Mouse (Mus musculus): ENCODE data around the gene Slc39a8. TPM values are rescaled to one million over a fixed set of nuclear protein-coding genes. Genes with fewer than 3 reads are reported as not detected.

The Slc39a8 gene
- polyA plus RNA-seq, 1 experiment from 2014 or later, result 5.1 TPM

DNA sequence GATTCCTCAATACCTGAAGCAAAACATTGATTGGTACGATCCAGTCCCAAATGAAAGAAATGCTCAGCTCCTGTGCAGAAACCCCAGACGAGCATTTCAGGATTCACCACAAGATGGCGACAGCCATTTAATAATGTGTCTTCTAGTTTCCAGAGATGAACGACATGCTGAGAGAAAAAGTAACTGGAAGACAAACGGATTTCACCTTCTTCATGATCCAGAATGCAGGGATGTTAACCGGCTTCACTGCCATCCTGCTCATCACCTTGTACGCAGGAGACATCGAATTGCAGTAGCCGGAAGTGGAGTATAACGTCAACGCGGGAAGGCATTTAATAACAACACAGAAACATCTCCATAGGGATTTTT, 61.6 kb downstream of the Slc39a8 start:
- no peaks in the 10 kb centered on the region for H3K9me3 ChIP-seq
- H3K4me3 ChIP-seq, result no peak overlapping the region
- H3K36me3 ChIP-seq, result no peaks in the 10 kb centered on the region
- no peaks in the 10 kb centered on the region for H3K4me1 ChIP-seq
- no peaks in the 10 kb centered on the region for H3K27me3 ChIP-seq
- WGBS, result 40% methylated on average over 12 of the region's 12 CpGs
- H3K9ac ChIP-seq, result no peak overlapping the region
- no peak overlapping the region for H3K4me2 ChIP-seq (replicated peaks)
- peak; percentile 72; the same call in 1 of the 2 replicates for ATAC-seq (ENCODE audit: low FRiP score, low read depth)
- no peak overlapping the region for H3K27ac ChIP-seq

DNA sequence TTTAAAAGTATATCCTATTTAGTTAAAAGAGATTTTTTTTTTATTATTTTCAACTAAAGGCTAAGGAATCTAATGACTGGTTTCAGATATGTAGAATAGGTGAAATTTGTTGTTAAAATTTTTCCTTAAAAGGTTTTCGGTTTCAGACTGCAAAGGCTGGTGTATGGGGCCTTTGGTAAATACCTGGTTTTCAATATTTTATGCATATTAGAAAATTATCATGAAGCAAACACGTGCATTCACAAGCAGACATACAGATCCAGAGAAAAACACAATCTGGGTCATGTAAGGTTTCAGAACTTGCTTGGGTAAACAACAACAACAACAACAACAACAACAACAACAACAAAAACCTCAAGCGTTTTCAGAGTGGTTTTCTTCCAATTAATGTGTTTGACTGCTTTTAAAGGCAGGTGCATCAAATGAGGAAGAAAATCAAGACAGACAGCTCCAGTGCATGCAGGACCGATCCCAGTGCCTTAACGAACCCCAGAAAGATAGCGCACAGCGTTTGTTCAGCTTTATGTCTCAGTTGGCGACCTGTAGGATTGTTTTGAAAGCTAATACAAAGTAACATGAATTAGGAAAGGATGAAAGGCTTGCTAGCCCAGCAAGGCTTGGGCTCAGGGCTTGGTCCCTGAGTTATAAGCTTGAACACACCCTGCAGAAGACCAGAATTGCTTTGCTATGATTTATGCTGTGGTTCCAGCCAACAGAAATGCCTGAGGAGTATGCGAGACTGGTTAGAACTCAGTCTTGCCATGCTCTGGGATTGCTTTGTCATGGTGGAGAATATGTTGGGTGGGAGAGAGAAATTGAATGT, 62.2 kb downstream of the Slc39a8 start:
- H3K36me3 ChIP-seq, result no peaks in the 10 kb centered on the region
- no peak overlapping the region for H3K4me3 ChIP-seq
- H3K4me2 ChIP-seq (replicated peaks), result no peak overlapping the region
- no peaks in the 10 kb centered on the region for H3K9me3 ChIP-seq
- no peak overlapping the region for H3K27ac ChIP-seq
- no peaks in the 10 kb centered on the region for H3K27me3 ChIP-seq
- 54% methylated on average over 9 of the region's 9 CpGs for WGBS
- no peaks in the 10 kb centered on the region for H3K4me1 ChIP-seq
- H3K9ac ChIP-seq, result no peak overlapping the region
- ATAC-seq (ENCODE audit: low FRiP score, low read depth), result no peak

DNA sequence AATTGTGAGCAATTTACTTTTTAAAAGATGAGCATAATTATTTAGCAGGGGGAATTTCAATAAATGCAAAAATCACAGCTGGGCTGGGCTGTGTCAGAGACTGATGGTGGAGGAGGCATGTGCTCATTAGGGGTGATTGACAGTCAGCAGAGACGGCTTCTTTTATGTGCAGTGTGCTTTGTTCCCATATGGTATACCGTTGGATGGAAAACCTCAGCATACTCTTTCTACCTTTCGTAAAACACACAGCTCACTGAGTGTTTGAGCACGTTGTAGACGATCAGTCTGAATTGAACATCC, 62.7 kb downstream of the Slc39a8 start:
- no peak for ATAC-seq (ENCODE audit: low FRiP score, low read depth)
- H3K9ac ChIP-seq, result no peak overlapping the region
- H3K36me3 ChIP-seq, result no peaks in the 10 kb centered on the region

GRCm38 (mm10) chr3:135889401-135889800, 64.3 kb downstream of the Slc39a8 start:
- H3K4me3 ChIP-seq, result no peak overlapping the region

More for the DNA sequence above, 62.7 kb downstream of the Slc39a8 start:
- Histone ChIP-seq H3K27me3 (no peaks in the 10 kb centered on the region), H3K27ac (no peak overlapping the region), H3K4me1 (no peaks in the 10 kb centered on the region), H3K4me2 (replicated peaks) (no peak overlapping the region), H3K4me3 (no peak overlapping the region), H3K9me3 (no peaks in the 10 kb centered on the region)
- WGBS, result 38% methylated on average over 5 of the region's 5 CpGs

GRCm38 (mm10) chr3:135903366-135903765, 78.3 kb downstream of the Slc39a8 start:
- H3K9me3 ChIP-seq, result no peaks in the 10 kb centered on the region
- no peak overlapping the region for H3K4me3 ChIP-seq
- WGBS, result 86% methylated on average over 1 of the region's 1 CpGs
- H3K36me3 ChIP-seq, result no peaks in the 10 kb centered on the region
- no peak overlapping the region for H3K9ac ChIP-seq
- no peaks in the 10 kb centered on the region for H3K27me3 ChIP-seq
- H3K4me1 ChIP-seq, result peaks cover 7% of the 10 kb centered on the region; the same call in 1 of the 2 replicates
- H3K27ac ChIP-seq, result no peak overlapping the region
- ATAC-seq (ENCODE audit: low FRiP score, low read depth), result no peak
- H3K4me2 ChIP-seq (replicated peaks), result no peak overlapping the region

More at GRCm38 (mm10) chr3:135889401-135889800, 64.3 kb downstream of the Slc39a8 start:
- ATAC-seq (ENCODE audit: low FRiP score, low read depth), result no peak
- Histone ChIP-seq H3K36me3 (no peaks in the 10 kb centered on the region), H3K27ac (no peak overlapping the region), H3K27me3 (no peaks in the 10 kb centered on the region), H3K9me3 (no peaks in the 10 kb centered on the region), H3K4me1 (no peaks in the 10 kb centered on the region), H3K9ac (no peak overlapping the region), H3K4me2 (replicated peaks) (no peak overlapping the region)

GRCm38 (mm10) chr3:135904881-135905280, 79.8 kb downstream of the Slc39a8 start:
- Histone ChIP-seq H3K9me3 (no peaks in the 10 kb centered on the region), H3K4me2 (replicated peaks) (0 out of 2 replicates have a peak overlapping the region, but pooled peaks have one; percentile 3), H3K27me3 (no peaks in the 10 kb centered on the region), H3K36me3 (no peaks in the 10 kb centered on the region), H3K9ac (no peak overlapping the region), H3K4me1 (peaks cover 7% of the 10 kb centered on the region; the same call in 1 of the 2 replicates), H3K4me3 (no peak overlapping the region), H3K27ac (peak overlapping the region; percentile 61)
- ATAC-seq (ENCODE audit: low FRiP score, low read depth), result no peak; the same call in 1 of the 2 replicates
- 34% methylated on average over 6 of the region's 6 CpGs for WGBS

- Histone ChIP-seq H3K4me2 (replicated peaks) (no peak overlapping the region), H3K9ac (no peak overlapping the region), H3K27me3 (no peaks in the 10 kb centered on the region), H3K36me3 (no peaks in the 10 kb centered on the region), H3K27ac (no peak overlapping the region), H3K4me1 (peaks cover 7% of the 10 kb centered on the region; the same call in 1 of the 2 replicates), H3K9me3 (no peaks in the 10 kb centered on the region), H3K4me3 (no peak overlapping the region)
- ATAC-seq (ENCODE audit: low FRiP score, low read depth), result no peak
- 74% methylated on average over 1 of the region's 1 CpGs for whole genome bisulfite sequencing
Measured at GRCm38 (mm10) chr3:135905729-135906128, 80.7 kb downstream of the Slc39a8 start.

- ATAC-seq (ENCODE audit: low FRiP score, low read depth), result no peak
- Histone ChIP-seq H3K4me1 (peaks cover 7% of the 10 kb centered on the region; the same call in 1 of the 2 replicates), H3K4me3 (no peak overlapping the region), H3K27me3 (no peaks in the 10 kb centered on the region), H3K9ac (no peak overlapping the region), H3K9me3 (no peaks in the 10 kb centered on the region), H3K27ac (no peak overlapping the region), H3K36me3 (no peaks in the 10 kb centered on the region), H3K4me2 (replicated peaks) (no peak overlapping the region)
- 77% methylated on average over 3 of the region's 3 CpGs for WGBS
Measured at GRCm38 (mm10) chr3:135907028-135907427, 81.9 kb downstream of the Slc39a8 start.

GRCm38 (mm10) chr3:135915941-135916340, 90.9 kb downstream of the Slc39a8 start:
- Histone ChIP-seq H3K4me3 (no peak overlapping the region), H3K9me3 (no peaks in the 10 kb centered on the region), H3K36me3 (no peaks in the 10 kb centered on the region), H3K4me1 (no peaks in the 10 kb centered on the region), H3K9ac (no peak overlapping the region), H3K27me3 (no peaks in the 10 kb centered on the region), H3K4me2 (replicated peaks) (no peak overlapping the region), H3K27ac (no peak overlapping the region)
- ATAC-seq (ENCODE audit: low FRiP score, low read depth), result no peak
- 80% methylated on average over 4 of the region's 4 CpGs for WGBS

- Histone ChIP-seq H3K4me3 (no peak overlapping the region), H3K27ac (no peak overlapping the region), H3K27me3 (no peaks in the 10 kb centered on the region), H3K9ac (no peak overlapping the region), H3K4me1 (no peaks in the 10 kb centered on the region), H3K9me3 (no peaks in the 10 kb centered on the region), H3K36me3 (no peaks in the 10 kb centered on the region), H3K4me2 (replicated peaks) (no peak overlapping the region)
- WGBS, result 73% methylated on average over 5 of the region's 5 CpGs
- no peak for ATAC-seq (ENCODE audit: low FRiP score, low read depth)
Measured at GRCm38 (mm10) chr3:135918566-135919180, 93.6 kb downstream of the Slc39a8 start.

- 85% methylated on average over 4 of the region's 4 CpGs for WGBS
- H3K9ac ChIP-seq, result no peak overlapping the region
- no peak overlapping the region for H3K27ac ChIP-seq
- ATAC-seq (ENCODE audit: low FRiP score, low read depth), result no peak
- no peaks in the 10 kb centered on the region for H3K36me3 ChIP-seq
- no peaks in the 10 kb centered on the region for H3K4me1 ChIP-seq
- no peaks in the 10 kb centered on the region for H3K9me3 ChIP-seq
- no peaks in the 10 kb centered on the region for H3K27me3 ChIP-seq
- H3K4me3 ChIP-seq, result no peak overlapping the region
- no peak overlapping the region for H3K4me2 ChIP-seq (replicated peaks)
Measured at GRCm38 (mm10) chr3:135919305-135919704, 94.2 kb downstream of the Slc39a8 start.

- Histone ChIP-seq H3K4me3 (no peak overlapping the region), H3K4me2 (replicated peaks) (no peak overlapping the region)
- no peak for ATAC-seq (ENCODE audit: low FRiP score, low read depth)
Measured at GRCm38 (mm10) chr3:135926729-135927128, 101.7 kb downstream of the Slc39a8 start.

More at GRCm38 (mm10) chr3:135926729-135927128, 101.7 kb downstream of the Slc39a8 start:
- Histone ChIP-seq H3K27me3 (no peaks in the 10 kb centered on the region), H3K36me3 (no peaks in the 10 kb centered on the region), H3K9me3 (no peaks in the 10 kb centered on the region), H3K9ac (no peak overlapping the region), H3K27ac (no peak overlapping the region), H3K4me1 (no peaks in the 10 kb centered on the region)
- 44% methylated on average over 1 of the region's 1 CpGs for WGBS

All from limb, embryonic 13.5 days (tissue).